Mouse (Mus musculus): ENCODE data around the gene Dner. TPM values are rescaled to one million over a fixed set of nuclear protein-coding genes. Genes with fewer than 3 reads are reported as not detected.

Dner gene
- total RNA-seq (2014; fragmentation: Nextera tagmentation): not detected in 2 replicates
- total RNA-seq (2017): 0.16 and 0.23 TPM in 2 replicates
- not detected in 2 replicates for polyA plus RNA-seq (2012)

DNA sequence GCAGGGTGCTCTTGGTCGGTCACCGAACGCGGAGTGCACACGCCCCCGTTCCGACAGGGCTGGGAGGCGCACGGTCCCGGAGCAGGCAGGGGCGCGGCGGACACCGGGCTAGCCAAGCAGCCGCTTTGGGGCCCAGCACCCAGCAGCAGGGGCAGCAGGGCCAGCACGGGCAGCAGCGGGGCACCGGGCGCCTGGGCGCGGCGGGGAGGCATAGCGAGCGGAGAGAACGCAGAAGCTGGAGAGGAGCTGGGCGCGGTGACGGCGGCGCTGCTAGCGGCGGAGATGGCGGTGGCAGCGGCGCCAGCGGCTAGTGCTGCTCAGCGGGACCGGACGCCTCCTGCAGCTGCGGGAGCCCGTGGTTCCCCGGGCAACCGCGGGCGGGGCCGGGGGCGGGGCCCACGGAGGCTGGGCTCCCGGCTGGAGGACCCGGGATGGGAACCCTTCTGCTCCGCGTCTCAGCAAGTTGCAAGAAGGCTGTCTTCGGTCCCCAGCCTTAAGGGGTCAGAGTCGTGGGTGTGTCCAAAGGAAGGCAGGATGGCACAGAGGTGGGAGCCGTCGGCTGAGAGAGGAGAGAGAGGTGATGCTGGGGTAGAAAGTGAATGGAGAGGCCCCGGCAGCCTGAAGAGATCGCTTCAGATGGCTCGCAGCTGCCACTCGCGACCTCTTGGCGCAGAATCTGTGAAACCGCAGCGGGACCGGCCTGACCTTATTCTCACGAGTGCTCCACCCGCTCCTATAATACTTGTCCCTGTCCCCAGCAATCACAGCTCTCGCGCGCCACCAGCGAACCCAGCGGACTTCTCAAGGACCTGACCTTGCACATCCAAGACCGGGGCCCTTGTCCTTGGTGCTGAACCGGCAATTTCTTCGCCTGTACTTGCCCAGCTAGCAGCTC lies at the start of gene Dner:
TSS of gene Dner (minus strand) at position 705 of the 895 bp plus-strand sequence.
- Histone ChIP-seq H3K4me1 (ENCODE audit: insufficient read depth, low read depth, low read length) (no peaks in the 10 kb centered on the region), H3K27me3 (ENCODE audit: insufficient read depth, low read length) (no peaks in the 10 kb centered on the region; the same call in 1 of the 2 replicates), H3K4me3 (ENCODE audit: low read depth, low read length) (peak within 1 kb of the TSS; percentile 5; the same call in 1 of the 2 replicates), H3K36me3 (replicated peaks) (no peaks in the 10 kb centered on the region), H3K9me3 (replicated peaks) (peaks cover 20% of the 10 kb centered on the region)
- DNase-seq (ENCODE audit: low spot score) (no peak), ATAC-seq (ENCODE audit: extremely low read depth, insufficient number of reproducible peaks, low FRiP score, poor library complexity, severe bottlenecking) (no peak)
- TF ChIP-seq CTCF (IDR thresholded peaks at IDR 0.05; ENCODE audit: low read depth, low read length) (no peak), GATA1 (IDR thresholded peaks at IDR 0.05; ENCODE audit: borderline replicate concordance, low read length) (no peak), POLR2AphosphoS5 (IDR thresholded peaks at IDR 0.05; ENCODE audit: insufficient replicate concordance, low read depth, low read length) (no peak), TAL1 (conservative IDR thresholded peaks at IDR 0.05; ENCODE audit: low read depth, low read length) (no peak), GATA2 (IDR thresholded peaks at IDR 0.05; ENCODE audit: borderline replicate concordance, low read depth, low read length) (no peak)

DNA sequence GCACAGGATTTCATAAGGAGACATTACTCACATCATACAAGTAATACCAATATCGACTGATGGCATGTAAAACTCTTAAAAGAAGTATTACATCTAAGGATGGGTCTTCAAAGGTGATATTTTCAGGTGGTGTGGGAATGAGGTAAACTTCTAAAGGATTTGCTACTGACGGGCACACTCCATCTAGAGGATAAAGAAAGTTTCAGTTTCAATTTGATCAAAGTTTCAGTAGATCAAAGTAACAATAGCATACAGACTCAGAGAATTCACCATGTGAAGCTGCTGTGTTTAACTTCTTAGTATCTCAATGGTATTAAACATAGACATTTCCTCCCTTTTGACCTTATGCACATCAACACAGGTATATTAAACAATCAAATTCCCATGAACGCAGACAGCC lies 46.1 kb upstream of the Dner start:
- no peaks in the 10 kb centered on the region for H3K27me3 ChIP-seq (ENCODE audit: insufficient read depth, low read length)
- H3K9me3 ChIP-seq (replicated peaks): no peaks in the 10 kb centered on the region
- ATAC-seq (ENCODE audit: extremely low read depth, insufficient number of reproducible peaks, low FRiP score, poor library complexity, severe bottlenecking) (no peak), DNase-seq (ENCODE audit: low spot score) (no peak)
- TF ChIP-seq TAL1 (conservative IDR thresholded peaks at IDR 0.05; ENCODE audit: low read depth, low read length) (no peak), GATA2 (IDR thresholded peaks at IDR 0.05; ENCODE audit: borderline replicate concordance, low read depth, low read length) (no peak), CTCF (IDR thresholded peaks at IDR 0.05; ENCODE audit: low read depth, low read length) (no peak), GATA1 (IDR thresholded peaks at IDR 0.05; ENCODE audit: borderline replicate concordance, low read length) (no peak), POLR2AphosphoS5 (IDR thresholded peaks at IDR 0.05; ENCODE audit: insufficient replicate concordance, low read depth, low read length) (no peak)
- peaks cover 8% of the 10 kb centered on the region for H3K4me1 ChIP-seq (ENCODE audit: insufficient read depth, low read depth, low read length)
- peaks cover 82% of the 10 kb centered on the region for H3K36me3 ChIP-seq (replicated peaks)
- no peak overlapping the region for H3K4me3 ChIP-seq (ENCODE audit: low read depth, low read length)

DNA sequence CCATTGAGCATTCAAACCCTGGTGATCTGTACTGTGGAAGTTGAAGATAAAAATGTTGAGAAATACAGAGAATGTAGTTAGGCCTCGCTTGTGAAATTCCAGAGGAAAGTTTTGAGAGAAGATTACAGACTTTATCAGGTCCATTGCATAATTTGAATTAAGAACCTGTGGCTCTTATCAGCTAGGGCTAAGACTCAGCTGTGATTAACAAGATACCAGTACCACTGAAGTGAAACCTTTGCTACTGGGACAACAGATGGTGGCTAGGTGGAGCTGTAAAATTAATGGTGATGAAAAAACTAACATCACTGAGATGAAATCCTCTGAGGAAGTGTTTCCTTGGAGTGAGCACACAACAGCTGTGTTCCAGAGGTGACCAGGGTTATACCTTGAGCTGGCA lies 44.1 kb upstream of the Dner start:
- Histone ChIP-seq H3K27me3 (ENCODE audit: insufficient read depth, low read length) (no peaks in the 10 kb centered on the region), H3K4me1 (ENCODE audit: insufficient read depth, low read depth, low read length) (peaks cover 8% of the 10 kb centered on the region), H3K36me3 (replicated peaks) (peaks cover 81% of the 10 kb centered on the region), H3K4me3 (ENCODE audit: low read depth, low read length) (no peak overlapping the region), H3K9me3 (replicated peaks) (no peaks in the 10 kb centered on the region)
- ATAC-seq (ENCODE audit: extremely low read depth, insufficient number of reproducible peaks, low FRiP score, poor library complexity, severe bottlenecking) (peak; percentile 52), DNase-seq (ENCODE audit: low spot score) (no peak)
- TF ChIP-seq TAL1 (conservative IDR thresholded peaks at IDR 0.05; ENCODE audit: low read depth, low read length) (0 out of 2 replicates have a peak, but pooled peaks have one; percentile 22), GATA2 (IDR thresholded peaks at IDR 0.05; ENCODE audit: borderline replicate concordance, low read depth, low read length) (no peak)

DNA sequence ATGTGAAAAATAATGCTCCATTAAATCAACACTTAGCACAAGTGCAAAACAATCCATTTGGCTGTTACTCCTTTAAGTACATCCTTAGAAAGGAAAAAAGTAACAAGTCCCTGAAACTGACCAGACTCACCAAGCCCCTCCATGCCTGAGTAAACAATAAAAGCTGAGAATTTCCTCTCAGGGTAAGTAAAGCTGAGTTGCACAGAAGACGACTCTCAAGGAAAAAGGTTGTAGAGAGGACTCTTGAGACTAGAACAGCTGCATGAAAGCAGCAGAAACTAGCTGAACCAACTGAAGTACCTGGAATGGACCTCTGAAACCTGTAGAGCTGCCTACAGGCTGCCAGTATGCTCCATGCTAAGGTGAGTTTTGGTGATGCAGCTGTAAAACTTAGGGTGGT lies 41.1 kb upstream of the Dner start:
- Histone ChIP-seq H3K4me3 (ENCODE audit: low read depth, low read length) (no peak overlapping the region), H3K36me3 (replicated peaks) (peaks cover 77% of the 10 kb centered on the region), H3K4me1 (ENCODE audit: insufficient read depth, low read depth, low read length) (peaks cover 8% of the 10 kb centered on the region), H3K27me3 (ENCODE audit: insufficient read depth, low read length) (no peaks in the 10 kb centered on the region), H3K9me3 (replicated peaks) (no peaks in the 10 kb centered on the region)
- DNase-seq (ENCODE audit: low spot score) (no peak), ATAC-seq (ENCODE audit: extremely low read depth, insufficient number of reproducible peaks, low FRiP score, poor library complexity, severe bottlenecking) (no peak)
- no peak for TF ChIP-seq TAL1 (conservative IDR thresholded peaks at IDR 0.05; ENCODE audit: low read depth, low read length)
- TF ChIP-seq GATA2 (IDR thresholded peaks at IDR 0.05; ENCODE audit: borderline replicate concordance, low read depth, low read length): no peak
- TF ChIP-seq POLR2AphosphoS5 (IDR thresholded peaks at IDR 0.05; ENCODE audit: insufficient replicate concordance, low read depth, low read length): no peak
- TF ChIP-seq GATA1 (IDR thresholded peaks at IDR 0.05; ENCODE audit: borderline replicate concordance, low read length): no peak
- TF ChIP-seq CTCF (IDR thresholded peaks at IDR 0.05; ENCODE audit: low read depth, low read length): no peak

DNA sequence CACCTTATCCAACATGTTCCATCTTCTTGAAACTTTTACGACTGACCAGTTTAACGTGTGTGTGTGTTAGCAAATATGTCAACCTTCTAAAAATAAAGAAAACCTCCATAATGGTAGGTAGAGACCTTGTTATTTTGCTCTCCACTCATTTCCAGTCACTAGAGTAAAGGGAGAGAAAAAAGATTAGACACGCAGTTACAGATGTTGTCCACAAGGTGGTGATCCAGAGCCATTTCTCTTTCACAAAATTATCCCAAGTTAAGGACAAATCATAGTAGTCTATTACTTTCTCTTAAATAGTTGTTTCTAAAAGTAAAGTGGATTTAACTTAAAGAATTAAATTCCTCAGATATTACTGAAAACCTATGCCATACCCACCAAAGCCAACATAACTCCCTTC lies 37.8 kb upstream of the Dner start:
- ATAC-seq (ENCODE audit: extremely low read depth, insufficient number of reproducible peaks, low FRiP score, poor library complexity, severe bottlenecking) (no peak), DNase-seq (ENCODE audit: low spot score) (no peak)

DNA sequence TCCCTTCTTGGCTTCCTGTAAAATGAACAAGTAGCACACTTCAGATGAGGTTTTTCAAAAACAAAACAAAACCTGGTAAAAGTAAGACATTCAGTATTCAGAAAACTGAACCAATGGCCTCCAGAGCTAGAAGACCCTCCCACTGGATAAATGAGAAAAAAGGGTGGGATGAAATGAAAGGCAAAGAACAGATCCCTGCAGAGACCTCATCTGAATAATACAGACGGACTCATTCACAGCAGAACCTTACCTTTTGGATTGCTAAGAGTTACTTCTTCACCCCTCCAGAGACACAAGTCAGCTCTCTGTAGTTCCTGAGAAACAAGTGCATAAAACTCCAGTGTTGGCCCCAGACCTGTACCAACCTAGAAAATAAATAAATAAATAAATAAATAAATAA lies 35.7 kb upstream of the Dner start:
- Histone ChIP-seq H3K4me1 (ENCODE audit: insufficient read depth, low read depth, low read length) (no peaks in the 10 kb centered on the region), H3K9me3 (replicated peaks) (no peaks in the 10 kb centered on the region), H3K4me3 (ENCODE audit: low read depth, low read length) (no peak overlapping the region), H3K36me3 (replicated peaks) (peaks cover 74% of the 10 kb centered on the region), H3K27me3 (ENCODE audit: insufficient read depth, low read length) (no peaks in the 10 kb centered on the region)
- DNase-seq (ENCODE audit: low spot score) (no peak), ATAC-seq (ENCODE audit: extremely low read depth, insufficient number of reproducible peaks, low FRiP score, poor library complexity, severe bottlenecking) (no peak)
- TF ChIP-seq GATA1 (IDR thresholded peaks at IDR 0.05; ENCODE audit: borderline replicate concordance, low read length) (no peak), GATA2 (IDR thresholded peaks at IDR 0.05; ENCODE audit: borderline replicate concordance, low read depth, low read length) (no peak), CTCF (IDR thresholded peaks at IDR 0.05; ENCODE audit: low read depth, low read length) (no peak), POLR2AphosphoS5 (IDR thresholded peaks at IDR 0.05; ENCODE audit: insufficient replicate concordance, low read depth, low read length) (no peak), TAL1 (conservative IDR thresholded peaks at IDR 0.05; ENCODE audit: low read depth, low read length) (no peak)

More for the DNA sequence above, 37.8 kb upstream of the Dner start:
- Histone ChIP-seq H3K4me1 (ENCODE audit: insufficient read depth, low read depth, low read length) (no peaks in the 10 kb centered on the region; the same call in 1 of the 2 replicates), H3K27me3 (ENCODE audit: insufficient read depth, low read length) (no peaks in the 10 kb centered on the region), H3K4me3 (ENCODE audit: low read depth, low read length) (no peak overlapping the region), H3K36me3 (replicated peaks) (peaks cover 74% of the 10 kb centered on the region), H3K9me3 (replicated peaks) (no peaks in the 10 kb centered on the region)
- TF ChIP-seq CTCF (IDR thresholded peaks at IDR 0.05; ENCODE audit: low read depth, low read length): peak; percentile 72
- no peak for TF ChIP-seq GATA2 (IDR thresholded peaks at IDR 0.05; ENCODE audit: borderline replicate concordance, low read depth, low read length)
- no peak for TF ChIP-seq POLR2AphosphoS5 (IDR thresholded peaks at IDR 0.05; ENCODE audit: insufficient replicate concordance, low read depth, low read length)
- no peak for TF ChIP-seq GATA1 (IDR thresholded peaks at IDR 0.05; ENCODE audit: borderline replicate concordance, low read length)
- TF ChIP-seq TAL1 (conservative IDR thresholded peaks at IDR 0.05; ENCODE audit: low read depth, low read length): no peak

All from G1E (cell line).